Mouse (Mus musculus) forebrain, embryonic 13.5 days (tissue): ENCODE measurements around the gene Prkacb. TPM values are rescaled to one million over a fixed set of nuclear protein-coding genes. Genes with fewer than 3 reads are reported as not detected.
A peak's percentile ranks its signal among the peaks of the same experiment; 100 is the strongest.
"Not testable (repeated sequence)": the region's sequence is repeated elsewhere in the genome, so short reads cannot be mapped to it uniquely, and the experiment has no call there.

ENCODE experiments used
- ATAC-seq: fragments of 200-750 bp; cut with Nextera tagmentation; 2 replicates; pipeline ENCODE4 v1.8.0; 2017
- H3K27ac ChIP-seq: fragments of 300-500 bp; sonication (generic); 2 replicates; pipeline ENCODE4 v1.5.1; 2015; ENCODE audit warnings: inconsistent platforms, mild to moderate bottlenecking, moderate library complexity
- H3K27me3 ChIP-seq: fragments of 300-500 bp; sonication (generic); 2 replicates; pipeline ENCODE4 v1.6.1; 2015; ENCODE audit warnings: mild to moderate bottlenecking, inconsistent platforms
- H3K36me3 ChIP-seq: fragments of 300-500 bp; sonication (generic); 2 replicates; pipeline ENCODE4 v1.6.1; 2015; ENCODE audit warnings: mild to moderate bottlenecking, inconsistent platforms; ENCODE audit not compliant: poor library complexity, severe bottlenecking
- H3K4me1 ChIP-seq: fragments of 300-500 bp; sonication (generic); 2 replicates; pipeline ENCODE4 v1.6.1; 2015; ENCODE audit warnings: inconsistent platforms
- H3K4me2 ChIP-seq: fragments of 300-500 bp; sonication (generic); 2 replicates; pipeline ENCODE4 v1.6.1; 2015; ENCODE audit warnings: inconsistent platforms, mild to moderate bottlenecking, moderate library complexity
- H3K4me3 ChIP-seq: fragments of 300-500 bp; sonication (generic); 2 replicates; pipeline ENCODE4 v1.5.1; 2015; ENCODE audit warnings: mild to moderate bottlenecking, inconsistent platforms
- H3K9ac ChIP-seq: fragments of 300-500 bp; sonication (generic); 2 replicates; pipeline ENCODE4 v1.6.1; 2015; ENCODE audit warnings: mild to moderate bottlenecking, inconsistent platforms
- H3K9me3 ChIP-seq: fragments of 300-500 bp; sonication (generic); replicated peaks from 2 replicates; pipeline ENCODE4 v1.6.1; 2016; ENCODE audit warnings: inconsistent platforms
- WGBS: fragments of 180-500 bp; shearing (Covaris S2); methylation state at CpG from one replicate; pipeline ENCODE4 v1.1.7; 2015; 5-methylcytosine and 5-hydroxymethylcytosine counted together
- polyA plus RNA-seq: library from polyadenylated mRNA; unstranded; fragments of >200 nt; fragmentation: Nextera tagmentation; extraction: Ambion mirVana; gene quantifications from 2 replicates; pipeline ENCODE4 v1.2.1, GENCODE M21; 2015

Gene Prkacb
- polyA plus RNA-seq, 1 experiment from 2014 or later = 92.7 TPM

- WGBS = 88% methylated on average over 4 of the region's 4 CpGs
- H3K4me3 ChIP-seq = no peak overlapping the region
- H3K4me2 ChIP-seq = no peak overlapping the region
- peak; percentile 87 for ATAC-seq
- no peaks in the 10 kb centered on the region for H3K9me3 ChIP-seq
- H3K27ac ChIP-seq = peak overlapping the region; percentile 4
- no peaks in the 10 kb centered on the region for H3K27me3 ChIP-seq
- H3K4me1 ChIP-seq = no peaks in the 10 kb centered on the region
- no peak overlapping the region for H3K9ac ChIP-seq
- peaks cover 71% of the 10 kb centered on the region for H3K36me3 ChIP-seq
Observed at GRCm38 (mm10) chr3:146741564-146742202, 71.1 kb downstream of the Prkacb start.

GRCm38 (mm10) chr3:146741158-146741557 is 71.6 kb downstream of the Prkacb start:
- Histone ChIP-seq H3K9ac (no peak overlapping the region), H3K9me3 (no peaks in the 10 kb centered on the region), H3K27me3 (no peaks in the 10 kb centered on the region), H3K27ac (peak overlapping the region; percentile 4; the same call in 1 of the 2 replicates), H3K4me3 (no peak overlapping the region), H3K4me1 (no peaks in the 10 kb centered on the region), H3K4me2 (no peak overlapping the region), H3K36me3 (peaks cover 69% of the 10 kb centered on the region)
- 93% methylated on average over 5 of the region's 5 CpGs for WGBS
- peak; percentile 41; the same call in 1 of the 2 replicates for ATAC-seq

- H3K27me3 ChIP-seq, H3K9ac ChIP-seq, H3K9me3 ChIP-seq, H3K4me3 ChIP-seq, H3K4me1 ChIP-seq, ATAC-seq, H3K4me2 ChIP-seq, H3K27ac ChIP-seq: not testable (repeated sequence)
- H3K36me3 ChIP-seq = peaks cover 70% of the 10 kb centered on the region
- 90% methylated on average over 6 of the region's 6 CpGs for WGBS
Observed at GRCm38 (mm10) chr3:146736186-146736585, 76.6 kb downstream of the Prkacb start.

- 83% methylated on average over 3 of the region's 3 CpGs for WGBS
- Histone ChIP-seq H3K27me3 (no peaks in the 10 kb centered on the region), H3K4me2 (no peak overlapping the region), H3K4me1 (no peaks in the 10 kb centered on the region), H3K27ac (no peak overlapping the region), H3K36me3 (peaks cover 69% of the 10 kb centered on the region), H3K4me3 (no peak overlapping the region), H3K9ac (no peak overlapping the region), H3K9me3 (no peaks in the 10 kb centered on the region)
- ATAC-seq = no peak
Observed at GRCm38 (mm10) chr3:146735657-146736056, 77.1 kb downstream of the Prkacb start.

- no peak overlapping the region for H3K9ac ChIP-seq
- H3K4me2 ChIP-seq = no peak overlapping the region
- H3K36me3 ChIP-seq = peaks cover 69% of the 10 kb centered on the region
- no peaks in the 10 kb centered on the region for H3K9me3 ChIP-seq
- H3K4me3 ChIP-seq = no peak overlapping the region
- H3K27me3 ChIP-seq = no peaks in the 10 kb centered on the region
- 92% methylated on average over 9 of the region's 9 CpGs for WGBS
- H3K27ac ChIP-seq = no peak overlapping the region
- H3K4me1 ChIP-seq = no peaks in the 10 kb centered on the region
- ATAC-seq = no peak
Observed at GRCm38 (mm10) chr3:146734907-146735629, 77.7 kb downstream of the Prkacb start.

- no peak overlapping the region for H3K4me3 ChIP-seq
- H3K4me2 ChIP-seq = no peak overlapping the region
- no peak for ATAC-seq
- H3K9me3 ChIP-seq = no peaks in the 10 kb centered on the region
- H3K27me3 ChIP-seq = no peaks in the 10 kb centered on the region
- H3K27ac ChIP-seq = no peak overlapping the region
- H3K4me1 ChIP-seq = no peaks in the 10 kb centered on the region
- peaks cover 65% of the 10 kb centered on the region for H3K36me3 ChIP-seq
- H3K9ac ChIP-seq = no peak overlapping the region
- WGBS = 95% methylated on average over 11 of the region's 11 CpGs
Observed at GRCm38 (mm10) chr3:146731499-146731898, 81.3 kb downstream of the Prkacb start.

GRCm38 (mm10) chr3:146723037-146723436 is 89.8 kb downstream of the Prkacb start:
- no peaks in the 10 kb centered on the region for H3K4me1 ChIP-seq
- H3K4me3 ChIP-seq = no peak overlapping the region
- 83% methylated on average over 3 of the region's 3 CpGs for WGBS
- no peak overlapping the region for H3K4me2 ChIP-seq
- no peak for ATAC-seq
- no peak overlapping the region for H3K9ac ChIP-seq
- peaks cover 30% of the 10 kb centered on the region for H3K36me3 ChIP-seq
- 0 out of 2 replicates have a peak, but pooled peaks cover 5% of the 10 kb centered on the region for H3K9me3 ChIP-seq
- no peaks in the 10 kb centered on the region for H3K27me3 ChIP-seq
- H3K27ac ChIP-seq = no peak overlapping the region

GRCm38 (mm10) chr3:146719696-146720095 is 93.1 kb downstream of the Prkacb start:
- 74% methylated on average over 4 of the region's 4 CpGs for WGBS
- Histone ChIP-seq H3K9me3 (no peaks in the 10 kb centered on the region), H3K9ac (no peak overlapping the region), H3K27ac (no peak overlapping the region), H3K36me3 (no peaks in the 10 kb centered on the region), H3K4me3 (no peak overlapping the region), H3K4me2 (no peak overlapping the region), H3K27me3 (no peaks in the 10 kb centered on the region), H3K4me1 (no peaks in the 10 kb centered on the region)
- ATAC-seq = no peak

GRCm38 (mm10) chr3:146718251-146718650 is 94.5 kb downstream of the Prkacb start:
- H3K4me2 ChIP-seq = no peak overlapping the region
- WGBS = 71% methylated on average over 5 of the region's 5 CpGs
- no peaks in the 10 kb centered on the region for H3K9me3 ChIP-seq
- no peak overlapping the region for H3K9ac ChIP-seq
- H3K4me1 ChIP-seq = no peaks in the 10 kb centered on the region
- no peak overlapping the region for H3K4me3 ChIP-seq
- ATAC-seq = no peak
- H3K36me3 ChIP-seq = no peaks in the 10 kb centered on the region
- H3K27me3 ChIP-seq = no peaks in the 10 kb centered on the region
- no peak overlapping the region for H3K27ac ChIP-seq

- Histone ChIP-seq H3K27me3 (no peaks in the 10 kb centered on the region), H3K9ac (no peak overlapping the region), H3K9me3 (no peaks in the 10 kb centered on the region), H3K36me3 (no peaks in the 10 kb centered on the region), H3K4me2 (no peak overlapping the region), H3K4me1 (no peaks in the 10 kb centered on the region), H3K27ac (no peak overlapping the region), H3K4me3 (no peak overlapping the region)
- WGBS = 72% methylated on average over 7 of the region's 7 CpGs
- no peak for ATAC-seq
Observed at GRCm38 (mm10) chr3:146712305-146712704, 100.5 kb downstream of the Prkacb start.

GRCm38 (mm10) chr3:146711559-146711958 is 101.2 kb downstream of the Prkacb start:
- no peaks in the 10 kb centered on the region for H3K36me3 ChIP-seq
- ATAC-seq = no peak; the same call in 1 of the 2 replicates
- no peaks in the 10 kb centered on the region for H3K9me3 ChIP-seq
- no peak overlapping the region for H3K9ac ChIP-seq
- H3K4me2 ChIP-seq = no peak overlapping the region
- no peaks in the 10 kb centered on the region for H3K27me3 ChIP-seq
- 74% methylated on average over 6 of the region's 6 CpGs for WGBS
- H3K27ac ChIP-seq = peak overlapping the region; percentile 22; the same call in 1 of the 2 replicates
- no peak overlapping the region for H3K4me3 ChIP-seq
- no peaks in the 10 kb centered on the region for H3K4me1 ChIP-seq

- ATAC-seq = no peak
- Histone ChIP-seq H3K36me3 (no peaks in the 10 kb centered on the region), H3K9me3 (no peaks in the 10 kb centered on the region), H3K27ac (peak overlapping the region; percentile 22; the same call in 1 of the 2 replicates), H3K4me2 (no peak overlapping the region), H3K9ac (no peak overlapping the region), H3K4me3 (no peak overlapping the region), H3K4me1 (no peaks in the 10 kb centered on the region), H3K27me3 (no peaks in the 10 kb centered on the region)
- 89% methylated on average over 7 of the region's 7 CpGs for WGBS
Observed at GRCm38 (mm10) chr3:146711084-146711483, 101.7 kb downstream of the Prkacb start.
